Mouse (Mus musculus): ENCODE data around the gene Aen. TPM values are rescaled to one million over a fixed set of nuclear protein-coding genes. Genes with fewer than 3 reads are reported as not detected.
A peak's percentile ranks its signal among the peaks of the same experiment; 100 is the strongest.

The Aen gene
- polyA plus RNA-seq, 1 experiment from 2014 or later = 38.4 TPM

DNA sequence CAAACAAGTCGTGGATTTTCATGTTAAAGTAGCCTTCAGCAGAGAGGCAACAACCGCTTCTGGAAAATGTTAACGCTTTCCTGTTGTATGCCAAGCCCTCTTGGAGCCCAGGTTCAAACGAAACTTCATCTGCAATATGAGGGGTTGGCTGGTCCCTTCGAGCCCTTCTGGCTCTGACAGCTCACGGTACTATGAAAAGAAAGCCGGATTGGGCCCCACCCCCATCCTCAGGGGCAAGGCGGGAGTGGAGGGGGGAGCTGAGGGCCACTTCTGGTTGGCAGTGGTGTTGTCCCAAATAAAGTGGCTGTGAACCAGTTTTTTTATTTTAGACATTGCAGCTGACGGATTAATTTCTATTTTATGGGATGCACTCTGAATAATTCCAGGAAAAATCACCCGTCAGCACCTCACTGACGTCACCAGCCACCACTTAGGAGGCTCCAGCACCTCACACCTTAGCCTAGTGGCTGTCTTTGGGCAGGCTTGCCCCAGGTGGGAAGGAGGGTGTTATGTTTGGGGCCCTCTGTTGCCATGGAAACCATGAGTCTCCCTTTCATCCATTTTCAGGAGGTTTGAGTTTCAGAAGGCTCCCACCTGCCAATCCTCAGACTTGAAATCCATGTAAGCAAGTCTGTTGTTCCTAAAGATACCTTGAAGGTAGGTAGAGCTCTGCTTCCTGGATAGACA is 58.4 kb downstream of the Aen start:
- no peaks in the 10 kb centered on the region for H3K27me3 ChIP-seq (ENCODE audit: control insufficient read depth, insufficient read depth, low read length)
- H3K4me3 ChIP-seq (replicated peaks; ENCODE audit: low read length) = no peak overlapping the region
- H3K9ac ChIP-seq (ENCODE audit: low read length) = no peak overlapping the region
- no peaks in the 10 kb centered on the region; the same call in 1 of the 2 replicates for H3K4me1 ChIP-seq (ENCODE audit: control insufficient read depth, insufficient read depth, low read length)
- H3K9me3 ChIP-seq (replicated peaks; ENCODE audit: control insufficient read depth, low read length) = no peaks in the 10 kb centered on the region
- no peak overlapping the region for H3K4me2 ChIP-seq (ENCODE audit: low read depth, low read length)
- 22% methylated on average over 11 of the region's 11 CpGs for WGBS
- no peak overlapping the region for H3K27ac ChIP-seq (ENCODE audit: low read length)
- no peaks in the 10 kb centered on the region for H3K36me3 ChIP-seq (ENCODE audit: control insufficient read depth, insufficient read depth, low read length)
- ATAC-seq (ENCODE audit: insufficient read depth, low FRiP score) = no peak

DNA sequence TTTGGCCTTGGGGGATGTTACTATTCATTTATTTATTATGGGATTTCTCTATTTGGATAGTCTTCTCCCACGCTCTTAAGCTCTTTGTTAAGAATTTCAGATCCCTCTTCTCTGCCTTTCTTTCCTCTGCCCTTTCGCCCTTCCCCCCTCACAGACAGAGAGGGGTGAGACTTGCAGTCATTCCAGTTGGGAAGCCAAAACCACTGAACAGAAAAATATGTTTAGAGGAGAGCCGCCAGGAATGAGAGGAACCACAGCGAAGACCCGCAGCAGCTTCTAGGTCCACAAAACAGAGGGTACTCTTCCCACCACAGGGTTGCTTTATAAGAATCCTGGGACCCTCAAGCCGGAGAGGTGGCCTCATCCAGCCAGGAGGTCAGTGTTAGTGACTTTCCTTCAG is 59.0 kb downstream of the Aen start:
- WGBS = 73% methylated on average over 6 of the region's 6 CpGs

DNA sequence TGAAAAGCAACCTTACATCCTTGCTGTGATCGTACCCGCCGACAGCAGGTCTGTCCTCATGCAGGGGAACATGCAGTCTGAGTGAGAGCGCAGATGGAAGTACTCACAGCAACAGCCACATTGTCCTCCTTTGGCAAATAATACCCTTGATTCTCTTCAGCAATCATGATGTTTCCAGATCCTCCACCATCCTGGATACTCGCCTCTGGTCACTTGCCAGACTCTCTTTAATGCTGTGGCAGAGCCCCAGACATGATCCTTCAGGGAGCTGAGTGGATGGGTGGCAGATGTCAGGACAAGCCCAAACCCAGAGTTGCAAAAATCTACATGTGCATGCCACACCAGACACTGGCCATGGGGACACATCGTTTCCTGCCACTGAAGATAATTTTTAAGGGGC is 59.4 kb downstream of the Aen start:
- ATAC-seq (ENCODE audit: insufficient read depth, low FRiP score) = no peak
- Histone ChIP-seq H3K27ac (ENCODE audit: low read length) (no peak overlapping the region), H3K9me3 (replicated peaks; ENCODE audit: control insufficient read depth, low read length) (no peaks in the 10 kb centered on the region), H3K4me3 (replicated peaks; ENCODE audit: low read length) (no peak overlapping the region), H3K9ac (ENCODE audit: low read length) (no peak overlapping the region), H3K4me1 (ENCODE audit: control insufficient read depth, insufficient read depth, low read length) (no peaks in the 10 kb centered on the region; the same call in 1 of the 2 replicates), H3K27me3 (ENCODE audit: control insufficient read depth, insufficient read depth, low read length) (no peaks in the 10 kb centered on the region), H3K4me2 (ENCODE audit: low read depth, low read length) (no peak overlapping the region), H3K36me3 (ENCODE audit: control insufficient read depth, insufficient read depth, low read length) (no peaks in the 10 kb centered on the region)
- WGBS = 84% methylated on average over 6 of the region's 6 CpGs

More for the DNA sequence above, 59.0 kb downstream of the Aen start:
- Histone ChIP-seq H3K27me3 (ENCODE audit: control insufficient read depth, insufficient read depth, low read length) (no peaks in the 10 kb centered on the region), H3K4me3 (replicated peaks; ENCODE audit: low read length) (no peak overlapping the region), H3K9me3 (replicated peaks; ENCODE audit: control insufficient read depth, low read length) (no peaks in the 10 kb centered on the region), H3K27ac (ENCODE audit: low read length) (no peak overlapping the region), H3K9ac (ENCODE audit: low read length) (no peak overlapping the region), H3K4me2 (ENCODE audit: low read depth, low read length) (no peak overlapping the region), H3K4me1 (ENCODE audit: control insufficient read depth, insufficient read depth, low read length) (no peaks in the 10 kb centered on the region; the same call in 1 of the 2 replicates), H3K36me3 (ENCODE audit: control insufficient read depth, insufficient read depth, low read length) (no peaks in the 10 kb centered on the region)
- no peak for ATAC-seq (ENCODE audit: insufficient read depth, low FRiP score)

DNA sequence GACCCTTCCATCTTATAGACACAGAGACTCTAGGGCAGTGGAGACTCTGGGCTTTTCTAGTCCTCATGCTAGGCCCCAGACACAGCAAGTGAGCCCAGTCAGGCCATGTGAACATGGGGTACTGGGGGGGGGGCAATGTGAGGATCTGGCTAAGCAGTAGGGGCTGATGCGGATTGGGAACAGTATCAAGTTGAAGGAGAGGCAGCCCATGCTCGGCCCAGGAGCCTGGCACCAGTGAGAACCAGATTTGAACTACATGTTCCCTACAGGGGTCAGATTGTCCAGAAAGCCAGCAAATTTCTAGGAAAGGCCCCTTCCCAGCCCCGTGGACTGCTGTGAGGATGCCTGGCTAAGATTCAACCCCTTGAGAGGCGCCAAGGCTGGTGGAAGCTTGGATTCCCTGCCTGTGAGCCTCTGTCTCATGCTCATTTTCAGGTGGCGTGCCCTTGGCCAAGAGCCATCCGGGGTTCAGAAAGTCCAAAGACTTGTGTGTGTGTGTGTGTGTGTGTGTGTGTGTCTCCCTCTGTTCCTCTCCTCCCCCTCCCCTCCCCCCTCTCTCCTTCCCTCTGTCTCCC is 62.9 kb downstream of the Aen start:
- Histone ChIP-seq H3K4me1 (ENCODE audit: control insufficient read depth, insufficient read depth, low read length) (no peaks in the 10 kb centered on the region; the same call in 1 of the 2 replicates), H3K9ac (ENCODE audit: low read length) (no peak overlapping the region), H3K4me3 (replicated peaks; ENCODE audit: low read length) (no peak overlapping the region), H3K27ac (ENCODE audit: low read length) (no peak overlapping the region), H3K4me2 (ENCODE audit: low read depth, low read length) (no peak overlapping the region), H3K27me3 (ENCODE audit: control insufficient read depth, insufficient read depth, low read length) (no peaks in the 10 kb centered on the region), H3K36me3 (ENCODE audit: control insufficient read depth, insufficient read depth, low read length) (no peaks in the 10 kb centered on the region), H3K9me3 (replicated peaks; ENCODE audit: control insufficient read depth, low read length) (no peaks in the 10 kb centered on the region)
- no peak for ATAC-seq (ENCODE audit: insufficient read depth, low FRiP score)
- 71% methylated on average over 6 of the region's 6 CpGs for WGBS

Small RNAs within 50 kb of the gene (microRNA-seq; reads per million reads assigned to microRNA genes)
- 24.0 reads per million, percentile 41 among the genes with 10 or more reads in this experiment for gene Mir7-2

Other genes starting within 250 kb of the Aen start
- 3.5 and 3.6 TPM in 2 replicates for gene Ntrk3, start 157.8 kb upstream of the Aen start, polyA plus RNA-seq (2015; fragmentation: Nextera tagmentation; extraction: Ambion mirVana)
- 64.0 and 65.6 TPM in 2 replicates for gene Mrps11, start 112.7 kb upstream of the Aen start, polyA plus RNA-seq (2015; fragmentation: Nextera tagmentation; extraction: Ambion mirVana)
- gene Mrpl46, start 112.3 kb upstream of the Aen start, polyA plus RNA-seq (2015; fragmentation: Nextera tagmentation; extraction: Ambion mirVana) = 54.7 and 63.2 TPM in 2 replicates
- gene Det1, start 48.6 kb upstream of the Aen start, polyA plus RNA-seq (2015; fragmentation: Nextera tagmentation; extraction: Ambion mirVana) = 14.7 and 16.4 TPM in 2 replicates
- 22.4 and 24.3 TPM in 2 replicates for gene Isg20, start 17.6 kb downstream of the Aen start, polyA plus RNA-seq (2015; fragmentation: Nextera tagmentation; extraction: Ambion mirVana)
- gene Acan, start 157.6 kb downstream of the Aen start, polyA plus RNA-seq (2015; fragmentation: Nextera tagmentation; extraction: Ambion mirVana) = 0.45 and 0.58 TPM in 2 replicates
- gene Hapln3, start 235.2 kb downstream of the Aen start, polyA plus RNA-seq (2015; fragmentation: Nextera tagmentation; extraction: Ambion mirVana) = 2.4 and 2.5 TPM in 2 replicates